9 mouse cellular contexts compared by ENCODE assay signal in genomic region chr5:45474215-45474614, GRCm38 (mm10). TPM values are rescaled to one million over a fixed set of nuclear protein-coding genes. Genes with fewer than 3 reads are reported as not detected.
DNase-seq lines count a peak whose midpoint lies in the region; ATAC-seq and TF ChIP-seq lines count a peak whose summit lies in the region.
"Had no signal": no experiment of that assay in that cellular context is flagged by ENCODE, and none has a peak within 500 bp of the region (broad histone marks: within the 10 kb centered on the region; RNA-seq: fewer than 3 reads in every experiment).

No protein-coding gene starts in this region.

- no peaks in the 10 kb centered on the region for H3K36me3 ChIP-seq in spleen, adult 2 months (ENCODE audit: control insufficient read depth, insufficient read depth, low read length)

- 30% methylated on average over 6 of the region's 6 CpGs for WGBS in spleen, adult 2 months
- 22% methylated on average over 6 of the region's 6 CpGs for WGBS in lung, adult 2 months

- DNase-seq in spleen, adult 2 months (ENCODE audit: low read depth in 1 of 2, low spot score in 2 of 2), result peak in 1 of 2 experiments; percentile 28
- DNase-seq in spleen, adult 12 weeks (ENCODE audit: low spot score), result no peak
- peak; percentile 49 for DNase-seq in T-cell, adult 2 months (ENCODE audit: low spot score)
- DNase-seq in embryo, embryonic 11 days, result peak; percentile 81
- DNase-seq in lung, adult 2 months, result no peak
- DNase-seq in retina, postnatal 7 days (ENCODE audit: low read depth, low spot score), result peak; percentile 58

- ATAC-seq in inflammation-experienced regulatory T-cells, adult 6 months, result peak; percentile 81

- no peak overlapping the region for H3K4me3 ChIP-seq in spleen, adult 2 months (ENCODE audit: extremely low read depth, insufficient read depth, insufficient read length)
- no peak overlapping the region for H3K4me3 ChIP-seq in lung, adult 2 months (replicated peaks; ENCODE audit: extremely low read depth, low read depth, low read length)
- H3K4me3 ChIP-seq: megakaryocyte, embryonic 14.5 days had no signal

- TF ChIP-seq POLR2A in spleen, adult 2 months (IDR thresholded peaks at IDR 0.05; ENCODE audit: low read depth, low read length), result no peak
- TF ChIP-seq POLR2A in lung, adult 2 months (IDR thresholded peaks at IDR 0.05; ENCODE audit: borderline replicate concordance, extremely low read depth, low read depth, low read length), result no peak

- no peaks in the 10 kb centered on the region for H3K27me3 ChIP-seq in spleen, adult 2 months (ENCODE audit: control insufficient read depth, insufficient read depth, low read length)

- H3K4me1 ChIP-seq in spleen, adult 2 months (ENCODE audit: control insufficient read depth, insufficient read depth, insufficient read length), result no peaks in the 10 kb centered on the region
- no peaks in the 10 kb centered on the region for H3K4me1 ChIP-seq in lung, adult 2 months (ENCODE audit: control insufficient read depth, insufficient read depth, low read length)

- no peak overlapping the region for H3K27ac ChIP-seq in spleen, adult 2 months (ENCODE audit: insufficient read depth, low read length)

- TF ChIP-seq CTCF in spleen, adult 2 months (IDR thresholded peaks at IDR 0.05; ENCODE audit: extremely low read depth, insufficient read depth, insufficient read length, insufficient replicate concordance), result 0 out of 2 replicates have a peak, but pooled peaks have one; percentile 14
- TF ChIP-seq CTCF in lung, adult 2 months (IDR thresholded peaks at IDR 0.05; ENCODE audit: insufficient read depth, low read length), result peak; percentile 55; the same call in 1 of the 2 replicates

RNA-seq across cellular contexts. Expression of gene Lap3, which starts 19.0 kb away (rescaled TPM):
- 6.6 and 9.5 TPM in 2 replicates for polyA plus RNA-seq in spleen, adult 2 months (2012; rRNA removed)
- polyA plus RNA-seq in inflammation-experienced regulatory T-cells, adult 6 months (2017; shearing (Covaris generic)), result 10 to 100 TPM; 20.4 to 26.9 (median 24.0) TPM
- polyA plus RNA-seq in lung, adult 2 months (2012; rRNA removed), result 9.9 and 14.7 TPM in 2 replicates

RNA-seq across cellular contexts. Expression of gene Clrn2, which starts 20.7 kb away (rescaled TPM):
- not detected in 2 replicates for polyA plus RNA-seq in spleen, adult 2 months (2012; rRNA removed)
- polyA plus RNA-seq in inflammation-experienced regulatory T-cells, adult 6 months (2017; shearing (Covaris generic)), result not detected
- not detected in 2 replicates for polyA plus RNA-seq in lung, adult 2 months (2012; rRNA removed)
- polyA plus RNA-seq: gonadal fat pad, adult 2 months had no signal

RNA-seq across cellular contexts. Expression of gene Qdpr, which starts 24.2 kb away (rescaled TPM):
- polyA plus RNA-seq in spleen, adult 2 months (2012; rRNA removed), result 33.0 and 41.5 TPM in 2 replicates
- 10 to 100 TPM; 35.3 to 59.3 (median 52.5) TPM for polyA plus RNA-seq in inflammation-experienced regulatory T-cells, adult 6 months (2017; shearing (Covaris generic))
- 54.9 and 57.6 TPM in 2 replicates for polyA plus RNA-seq in lung, adult 2 months (2012; rRNA removed)

RNA-seq across cellular contexts. Expression of gene Med28, which starts 45.8 kb away (rescaled TPM):
- 64.1 and 64.6 TPM in 2 replicates for polyA plus RNA-seq in spleen, adult 2 months (2012; rRNA removed)
- polyA plus RNA-seq in inflammation-experienced regulatory T-cells, adult 6 months (2017; shearing (Covaris generic)), result 100 to 1,000 TPM; 205 to 261 (median 240) TPM
- polyA plus RNA-seq in lung, adult 2 months (2012; rRNA removed), result 96.6 and 99.9 TPM in 2 replicates

Comparison
In these comparisons a context has a peak if more than half of its experiments do, and no peak if none do; other contexts are left out.
1. DNase-seq: peak in T-cell, adult 2 months (single experiment), embryo, embryonic 11 days (single experiment) and retina, postnatal 7 days (single experiment); none in spleen, adult 12 weeks (single experiment) and lung, adult 2 months (single experiment).